Mouse (Mus musculus) layer of hippocampus, adult 18-20 months (tissue): ENCODE data around the gene Hs6st1. TPM values are rescaled to one million over a fixed set of nuclear protein-coding genes. Genes with fewer than 3 reads are reported as not detected.
A peak's percentile ranks its signal among the peaks of the same experiment; 100 is the strongest.

Experiments used
- DNase-seq, 2 experiments: peaks; one replicate each; pipeline ENCODE4 v3.0.0; 2022; ENCODE audit warnings: low spot score in 2 of 2
- total RNA-seq, 2 experiments: library from RNA; stranded (reverse); gene quantifications; 2 replicates each; pipeline ENCODE4 v1.2.3; 2021

Gene Hs6st1
- total RNA-seq, 2 experiments from 2014 or later: 38.6 to 39.5 TPM

GRCm38 (mm10) chr1:36064861-36065760 lies 3.1 kb upstream of the Hs6st1 start:
- DNase-seq: peak; percentile 89 to 95

DNA sequence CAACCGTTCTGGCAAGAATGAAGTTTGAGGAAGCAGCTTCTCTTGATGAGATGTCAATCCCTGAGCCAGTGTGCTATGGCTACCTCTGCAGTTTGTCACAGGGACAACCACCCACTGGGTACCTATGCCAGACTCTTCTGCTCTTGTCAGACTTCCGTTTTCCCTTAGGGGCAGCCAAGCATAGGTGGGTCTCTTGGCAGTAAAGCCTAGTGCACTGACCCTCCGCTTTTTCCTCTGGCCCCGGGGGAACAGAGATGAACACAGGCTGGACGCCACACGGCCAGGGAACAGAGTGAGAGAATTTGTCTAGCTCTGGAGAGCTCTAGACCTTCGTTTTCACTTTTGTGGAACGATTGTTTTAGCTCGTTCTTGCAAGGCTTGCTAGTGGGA lies 2.4 kb upstream of the Hs6st1 start:
- DNase-seq: no peak

- no peak for DNase-seq
These were observed 1.8 kb upstream of the Hs6st1 start for GRCm38 (mm10) chr1:36066216-36066980.

GRCm38 (mm10) chr1:36067201-36067600 lies 999 bp upstream of the Hs6st1 start:
- DNase-seq: no peak

DNA sequence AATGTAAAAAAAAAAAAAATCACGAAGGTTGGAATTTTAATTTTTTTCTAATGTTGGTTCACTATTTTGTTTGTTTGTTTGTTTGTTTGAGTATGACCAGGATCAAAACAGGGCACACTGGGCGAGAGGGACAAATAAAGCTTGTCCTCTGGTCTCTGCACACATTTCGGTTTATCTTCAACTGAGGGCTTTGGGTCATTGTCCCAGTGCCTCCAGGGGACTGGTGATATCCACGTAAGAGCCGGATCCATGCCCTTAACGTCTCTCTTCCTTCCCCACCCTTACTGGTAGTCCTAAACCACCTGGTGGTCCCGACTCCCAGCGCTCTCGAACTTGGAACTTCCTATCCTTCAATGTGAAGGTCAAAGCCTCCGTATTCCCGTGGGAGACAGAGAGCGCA lies 589 bp upstream of the Hs6st1 start:
- no peak for DNase-seq

DNA sequence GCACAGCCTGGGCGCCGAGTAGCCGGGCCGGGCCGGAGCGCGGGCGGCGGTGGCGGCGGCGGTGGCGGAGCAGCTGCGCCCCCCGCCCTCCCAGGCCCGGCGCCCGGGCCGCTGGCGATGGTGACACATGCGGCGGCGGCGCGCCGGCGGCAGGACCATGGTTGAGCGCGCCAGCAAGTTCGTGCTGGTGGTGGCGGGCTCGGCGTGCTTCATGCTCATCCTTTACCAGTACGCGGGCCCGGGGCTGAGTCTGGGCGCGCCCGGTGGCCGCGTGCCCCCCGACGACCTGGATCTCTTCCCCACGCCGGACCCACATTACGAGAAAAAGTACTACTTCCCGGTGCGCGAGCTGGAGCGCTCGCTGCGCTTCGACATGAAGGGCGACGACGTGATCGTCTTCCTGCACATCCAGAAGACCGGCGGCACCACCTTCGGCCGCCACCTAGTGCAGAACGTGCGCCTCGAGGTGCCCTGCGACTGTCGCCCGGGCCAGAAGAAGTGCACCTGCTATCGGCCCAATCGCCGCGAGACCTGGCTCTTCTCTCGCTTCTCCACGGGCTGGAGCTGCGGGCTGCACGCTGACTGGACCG lies 426 bp downstream of the Hs6st1 start:
- DNase-seq: peak in 1 of 2 experiments; percentile 58

GRCm38 (mm10) chr1:36069291-36069771 lies 1.1 kb downstream of the Hs6st1 start:
- no peak for DNase-seq

DNA sequence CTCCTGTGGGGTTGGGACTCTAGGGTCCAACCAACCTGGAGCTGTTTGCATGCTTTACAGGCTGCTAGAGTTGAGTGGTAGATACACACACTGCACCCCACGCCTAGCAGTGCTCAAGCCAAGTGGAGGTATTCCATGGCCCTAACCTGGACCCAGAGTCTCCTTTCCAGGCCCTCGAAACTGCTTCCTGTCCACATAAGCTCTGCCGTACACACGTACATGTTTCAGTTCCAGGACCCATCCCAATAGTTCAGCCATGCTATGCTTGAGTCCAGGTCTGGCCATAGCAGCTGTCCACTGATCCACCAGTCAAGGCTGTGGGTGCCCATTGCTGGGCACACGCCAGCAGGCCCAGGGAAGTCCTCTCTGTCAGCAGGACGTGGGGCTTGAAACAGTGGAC lies 2.0 kb downstream of the Hs6st1 start:
- DNase-seq: no peak

- DNase-seq: no peak
These were observed 2.5 kb downstream of the Hs6st1 start for GRCm38 (mm10) chr1:36070740-36071139.

DNA sequence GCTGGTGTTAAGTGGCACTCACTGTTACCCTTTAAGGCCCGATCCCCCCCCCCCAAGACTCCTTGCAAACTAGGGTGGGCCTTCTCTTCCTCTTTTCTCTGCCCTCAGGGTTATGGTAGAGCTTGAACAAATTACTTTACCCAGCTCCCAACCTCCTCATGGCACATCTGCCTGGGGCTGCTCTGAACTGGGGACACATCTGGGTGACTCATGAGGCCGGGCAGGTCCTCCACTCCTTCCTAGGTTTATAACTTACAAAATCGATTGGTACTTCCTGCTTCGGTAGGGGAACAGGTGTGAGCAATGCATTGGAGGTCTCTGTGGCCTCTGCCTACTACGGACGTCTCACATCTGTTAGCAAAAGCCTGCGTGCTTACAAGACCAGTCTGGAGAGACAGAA lies 3.0 kb downstream of the Hs6st1 start:
- no peak for DNase-seq

- DNase-seq: no peak
These were observed 3.4 kb downstream of the Hs6st1 start for GRCm38 (mm10) chr1:36071611-36072010.

- DNase-seq: no peak
These were observed 4.7 kb downstream of the Hs6st1 start for GRCm38 (mm10) chr1:36072588-36073556.

DNA sequence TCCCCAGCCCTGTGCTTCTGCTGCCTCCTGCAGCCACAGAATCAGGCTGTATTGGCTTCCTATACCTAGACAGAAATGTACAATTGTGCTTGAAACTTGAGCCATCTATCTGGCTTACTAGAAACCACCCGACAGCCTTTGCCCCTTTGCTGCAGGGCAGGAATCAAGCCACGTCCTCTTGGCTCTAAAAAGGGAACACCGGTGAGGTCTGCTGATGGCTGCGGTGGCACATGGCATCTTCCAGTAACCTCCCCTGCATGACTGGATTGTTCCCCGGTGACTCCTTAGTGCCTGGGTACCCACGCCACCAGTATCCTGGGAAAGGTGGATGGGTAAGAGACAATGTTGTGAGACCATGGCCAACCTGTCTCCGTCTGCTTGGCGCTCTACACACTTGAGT lies 5.4 kb downstream of the Hs6st1 start:
- no peak for DNase-seq

- no peak for DNase-seq
These were observed 6.0 kb downstream of the Hs6st1 start for GRCm38 (mm10) chr1:36074197-36074596.

DNA sequence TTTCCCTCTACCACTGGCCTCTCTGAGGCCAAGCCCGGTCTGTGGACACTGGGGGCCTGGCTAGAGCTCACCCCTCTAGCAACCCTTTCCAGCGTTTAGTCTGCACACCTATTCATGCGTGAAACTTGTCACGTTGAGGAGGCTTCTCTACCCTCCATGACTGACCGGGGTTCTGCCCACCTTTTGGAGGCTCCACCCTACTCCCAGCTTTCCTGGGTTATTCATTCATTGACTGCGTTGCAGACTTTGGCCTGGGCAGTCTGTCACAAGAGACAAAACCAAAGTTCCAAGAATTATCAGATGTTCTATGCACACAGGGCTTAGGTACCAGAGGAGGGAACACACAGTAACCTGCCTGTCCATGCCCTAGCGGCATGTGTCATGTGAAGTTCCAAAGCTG lies 6.8 kb downstream of the Hs6st1 start:
- DNase-seq: no peak

- no peak for DNase-seq
These were observed 7.5 kb downstream of the Hs6st1 start for GRCm38 (mm10) chr1:36075652-36076051.

- DNase-seq: no peak
These were observed 8.9 kb downstream of the Hs6st1 start for GRCm38 (mm10) chr1:36077084-36077483.

- no peak for DNase-seq
These were observed 10.1 kb downstream of the Hs6st1 start for GRCm38 (mm10) chr1:36078250-36078649.

GRCm38 (mm10) chr1:36079679-36080078 lies 11.5 kb downstream of the Hs6st1 start:
- DNase-seq: no peak

DNA sequence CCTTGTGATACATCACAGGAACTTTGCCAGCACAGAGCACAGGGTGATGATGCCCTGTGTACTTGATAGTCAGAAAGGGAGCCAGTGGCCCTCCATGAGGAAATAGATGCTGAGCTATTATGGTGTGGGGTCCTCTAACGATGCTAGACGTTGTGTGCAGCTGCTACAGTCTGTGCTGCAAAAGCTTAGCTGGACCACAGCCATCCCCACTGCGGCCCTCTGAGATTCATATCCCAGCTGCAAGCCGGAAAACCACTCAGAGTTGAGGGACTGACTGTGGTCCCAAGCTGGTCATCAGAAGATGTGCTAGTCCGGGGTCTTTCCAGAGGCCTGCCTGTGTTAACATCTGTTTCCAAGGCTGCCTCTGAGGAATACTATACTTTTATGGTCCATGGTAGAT lies 12.8 kb downstream of the Hs6st1 start:
- DNase-seq: no peak

- no peak for DNase-seq
These were observed 14.0 kb downstream of the Hs6st1 start for GRCm38 (mm10) chr1:36082184-36082583.
